Mouse (Mus musculus): ENCODE results near the gene 4930453N24Rik. TPM values are rescaled to one million over a fixed set of nuclear protein-coding genes. Genes with fewer than 3 reads are reported as not detected.

Gene 4930453N24Rik
- polyA plus RNA-seq (2014; fragmentation: Illumina TruSeq; extraction: RNeasy Lipid Tissue Mini Kit (QIAGEN cat#74804); ENCODE audit: low read depth, low replicate concordance), result 1,966 TPM

GRCm38 (mm10) chr16:64770521-64771430 is at the start of gene 4930453N24Rik:
Gene 4930453N24Rik, minus strand, starts transcription at chr16:64771161.

Other genes starting within 250 kb of the 4930453N24Rik start
- gene Csnka2ip, start 168.8 kb downstream of the 4930453N24Rik start, polyA plus RNA-seq (2014; fragmentation: Illumina TruSeq; extraction: RNeasy Lipid Tissue Mini Kit (QIAGEN cat#74804); ENCODE audit: low read depth, low replicate concordance), result 816 TPM
- 552 TPM for gene Zfp654, start 80.5 kb upstream of the 4930453N24Rik start, polyA plus RNA-seq (2014; fragmentation: Illumina TruSeq; extraction: RNeasy Lipid Tissue Mini Kit (QIAGEN cat#74804); ENCODE audit: low read depth, low replicate concordance)
- gene Cggbp1, start 80.8 kb upstream of the 4930453N24Rik start, polyA plus RNA-seq (2014; fragmentation: Illumina TruSeq; extraction: RNeasy Lipid Tissue Mini Kit (QIAGEN cat#74804); ENCODE audit: low read depth, low replicate concordance), result 50.1 TPM

Measured in testis, adult 10 weeks (tissue).